Mouse (Mus musculus): ENCODE data around the gene Gjb2.

Gene Gjb2

DNA sequence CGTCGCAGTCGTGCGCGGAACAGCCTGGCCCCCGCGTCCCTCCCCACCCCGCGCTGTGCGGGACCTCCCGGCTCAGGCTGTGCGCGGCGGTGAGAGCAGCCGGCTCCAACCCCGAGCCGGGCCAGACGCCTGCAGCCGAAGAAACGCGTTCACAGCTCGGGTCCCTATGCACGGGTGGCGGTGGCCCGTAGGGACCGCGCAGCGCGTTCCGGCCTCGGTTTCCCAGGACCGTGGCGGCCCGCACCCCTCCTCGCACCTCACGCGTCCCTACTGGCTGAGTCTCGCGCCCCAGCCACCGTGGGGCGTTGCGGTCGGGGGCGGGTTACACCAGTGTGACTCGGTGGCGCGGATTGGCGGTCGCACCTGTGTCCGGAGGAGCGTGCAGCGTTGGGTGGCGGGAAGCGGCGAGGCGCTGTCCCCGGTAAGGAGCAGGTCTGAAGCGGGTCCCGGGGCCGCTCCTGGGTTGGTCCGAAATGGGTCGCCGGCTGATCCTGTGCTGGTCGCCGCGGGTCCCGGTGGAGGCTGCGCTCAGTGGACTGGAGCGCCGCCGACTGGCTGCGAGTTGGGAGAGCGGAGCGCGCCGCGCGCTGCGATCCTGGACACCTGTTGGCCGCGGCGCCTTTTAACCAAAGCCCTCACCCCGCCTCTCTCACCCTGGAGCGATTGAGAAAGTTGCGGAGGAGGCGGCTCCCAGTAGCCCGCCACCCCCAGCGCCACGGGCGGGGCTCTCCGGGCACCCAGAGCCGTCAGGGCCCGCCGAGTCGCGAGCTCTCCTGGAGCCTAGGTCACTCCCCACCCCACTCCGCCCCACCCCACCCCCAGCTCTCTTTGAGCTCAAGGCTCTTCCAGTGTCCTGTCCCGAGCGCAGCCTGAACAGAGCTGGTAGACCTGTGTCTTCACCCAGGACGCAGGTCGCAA lies at the start of gene Gjb2:
Gjb2 (minus strand) TSS at position 597 of the 918 bp plus-strand sequence.
- no peak for DNase-seq

DNA sequence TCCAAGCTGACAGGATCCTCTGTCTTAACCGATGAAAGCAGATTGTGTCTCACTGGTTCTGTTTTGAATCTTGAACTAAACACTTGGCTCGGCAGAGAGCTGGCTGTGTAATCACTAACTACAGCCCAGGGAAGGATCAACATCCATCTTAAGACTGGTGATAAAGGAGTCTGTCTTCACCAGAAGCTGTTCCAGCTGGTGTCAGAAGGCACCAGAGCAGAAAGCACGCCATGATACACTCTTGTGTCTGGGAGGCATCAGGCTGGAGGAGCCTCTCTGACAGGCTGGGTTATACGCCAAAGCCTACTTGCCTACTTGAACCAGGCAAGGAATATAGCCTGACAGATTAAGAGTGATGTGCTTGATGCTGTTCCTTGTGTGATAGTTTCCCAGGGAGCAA lies 41.2 kb upstream of the Gjb2 start:
- DNase-seq = no peak

DNA sequence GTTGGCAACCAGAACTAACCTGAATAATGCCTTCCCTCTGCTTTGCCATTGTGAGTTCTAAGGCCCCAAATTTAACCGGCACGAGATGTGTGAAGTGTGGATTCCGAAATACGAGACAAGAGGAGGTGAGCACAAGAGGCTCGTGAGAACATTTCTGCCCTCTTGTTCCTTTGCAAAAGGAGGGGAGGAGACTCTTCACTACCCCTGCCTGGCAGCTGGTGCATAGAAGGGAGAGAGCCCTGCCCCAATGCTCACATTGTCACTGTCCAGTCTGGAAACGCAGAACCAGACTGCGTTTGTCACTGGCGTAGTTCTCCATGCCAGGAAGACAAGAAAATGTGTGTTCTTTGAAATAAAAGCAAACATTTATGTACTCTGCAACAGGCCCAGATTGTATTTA lies 30.8 kb upstream of the Gjb2 start:
- DNase-seq = no peak

DNA sequence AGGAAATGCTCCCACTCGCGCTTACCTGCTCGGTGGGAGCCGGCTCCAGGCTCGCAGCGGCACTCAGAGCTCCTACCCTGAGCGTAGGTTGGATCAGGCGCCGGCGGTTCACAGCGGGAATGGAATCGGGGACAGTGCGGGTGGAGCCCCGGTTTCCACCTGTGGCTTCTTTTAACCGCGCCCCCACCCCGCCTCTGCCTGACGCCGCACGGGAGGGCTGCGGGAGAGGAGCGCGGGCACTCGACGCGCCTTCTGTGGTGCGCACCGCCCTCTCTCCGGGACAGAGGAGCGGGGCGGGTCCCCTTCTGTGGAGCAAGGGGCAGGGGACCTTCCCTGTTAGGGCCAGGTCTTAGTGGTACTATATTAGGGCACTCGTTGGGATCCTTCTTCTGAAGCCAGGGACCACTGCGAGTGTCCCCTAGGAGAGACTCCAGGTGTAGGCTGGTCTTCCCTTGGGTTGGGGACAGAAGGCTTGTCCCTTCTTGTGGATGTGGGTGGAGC lies 28.7 kb upstream of the Gjb2 start, which contains the start of gene Gjb6:
Gjb6 (minus strand) TSS at position 451 of the 501 bp plus-strand sequence.
- no peak for DNase-seq

DNA sequence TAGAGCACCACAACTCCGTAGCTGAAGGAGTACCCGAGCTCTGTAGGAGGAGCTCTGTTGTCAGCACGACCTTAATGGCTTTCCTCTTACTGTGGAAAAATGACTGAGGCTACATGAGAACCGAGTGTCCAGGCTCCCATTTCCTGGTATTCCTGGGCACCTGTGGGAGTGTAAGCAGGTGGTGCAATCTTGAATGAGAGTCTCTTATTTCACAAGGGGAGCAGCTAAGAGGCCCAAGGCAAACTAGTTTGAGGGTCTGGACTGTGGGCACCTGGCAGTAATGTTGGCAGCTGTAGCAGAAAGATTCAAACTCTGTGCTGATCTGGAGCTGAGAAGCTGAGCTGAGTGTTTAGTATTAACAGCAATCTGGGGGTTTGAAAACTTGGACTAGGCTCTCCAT lies 22.9 kb upstream of the Gjb2 start:
- DNase-seq = no peak

DNA sequence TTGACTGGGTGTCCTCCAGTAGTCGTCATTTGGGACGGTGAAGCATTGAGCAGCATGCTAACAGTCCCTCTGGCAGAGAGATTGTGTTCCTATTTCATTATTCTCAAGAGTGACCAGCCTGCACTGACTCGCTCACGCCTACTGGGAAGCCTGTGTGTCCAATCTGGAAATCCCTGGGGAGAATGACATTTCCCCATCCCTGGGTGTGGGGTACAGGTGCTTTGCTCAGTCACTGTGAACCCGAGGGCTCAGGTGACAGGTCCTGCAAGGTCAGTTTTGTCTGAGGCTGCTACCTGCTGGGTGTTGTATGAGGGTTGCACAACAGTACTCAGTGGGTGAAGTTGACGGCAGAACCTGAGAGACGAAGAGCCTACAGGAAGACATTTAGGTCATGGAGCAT lies 17.8 kb upstream of the Gjb2 start:
- no peak for DNase-seq

DNA sequence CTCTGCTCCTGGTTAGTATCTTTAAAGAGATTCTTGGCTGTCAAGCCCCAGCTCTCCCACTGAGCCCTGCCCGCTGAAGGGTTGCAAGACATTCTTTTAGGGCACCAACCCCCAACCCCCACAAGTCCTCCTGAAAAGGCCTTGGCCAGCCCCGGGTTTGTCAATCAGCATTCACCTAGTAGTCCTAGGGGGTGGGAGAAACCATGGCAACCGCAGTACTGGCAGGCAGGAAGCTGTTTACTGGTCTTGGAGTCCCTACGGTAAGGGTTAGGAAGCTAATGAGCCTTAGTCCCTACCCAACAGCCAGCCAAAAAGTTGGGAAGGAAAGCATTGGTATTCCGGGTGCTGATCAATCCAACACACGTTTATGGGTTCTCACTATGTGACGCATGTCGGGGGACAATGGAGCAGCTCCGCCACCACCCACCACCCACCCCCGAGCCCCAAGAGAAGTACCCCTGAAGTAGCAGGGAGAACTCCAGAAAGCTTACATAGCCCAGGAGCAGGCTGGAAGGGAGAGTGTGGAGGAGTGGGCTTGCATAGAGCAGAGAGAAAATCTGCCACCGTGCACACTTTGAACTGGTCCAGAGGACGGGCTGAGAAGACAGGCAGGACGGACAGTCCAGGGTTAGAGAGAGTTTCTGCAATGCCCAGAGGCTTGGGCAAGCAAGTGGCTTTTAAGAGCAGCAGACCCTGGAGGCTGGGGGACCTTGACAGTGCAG lies 11.5 kb upstream of the Gjb2 start, which contains the start of gene Gm4491:
Gm4491 (minus strand) TSS at position 61 of the 722 bp plus-strand sequence.
- DNase-seq = peak; percentile 45

DNA sequence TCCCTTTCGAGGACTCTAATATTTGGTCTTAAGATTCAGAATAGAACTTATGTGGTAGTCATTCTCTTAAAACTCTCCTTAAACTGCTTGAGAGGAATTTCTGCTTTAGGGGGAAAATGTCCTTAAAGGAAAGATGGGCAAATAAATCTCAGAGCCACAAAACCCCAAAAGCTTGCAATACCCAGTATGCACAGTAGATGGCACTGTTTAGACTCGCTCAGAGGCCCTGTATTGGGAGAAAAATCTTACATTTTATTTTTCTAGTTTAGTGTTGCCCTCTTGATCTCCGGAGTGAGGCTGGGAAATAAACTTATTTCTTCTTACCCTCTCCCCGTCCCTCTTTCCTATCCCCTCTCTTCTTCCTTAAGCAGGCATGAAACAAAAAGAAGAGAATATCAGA lies 4.7 kb upstream of the Gjb2 start:
- DNase-seq = peak; percentile 22

DNA sequence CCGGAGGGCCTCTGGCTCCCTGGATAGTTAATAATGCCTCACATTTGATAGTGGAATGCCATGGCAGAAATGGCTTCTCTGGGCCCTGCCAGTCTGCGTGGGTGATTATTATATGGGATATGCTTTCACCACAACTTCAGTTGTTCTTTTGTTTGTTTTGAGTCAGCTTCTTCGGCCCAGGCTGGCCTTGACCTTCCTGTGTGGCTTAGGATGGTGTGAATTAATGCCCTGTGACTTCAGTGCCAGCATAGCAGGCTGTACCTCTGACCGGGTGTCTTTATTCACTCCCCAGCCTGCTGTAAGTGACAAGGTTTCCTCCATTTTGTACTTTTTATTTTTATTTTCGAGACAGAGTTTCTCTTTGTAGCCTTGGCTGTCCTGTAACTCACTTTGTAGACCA lies 3.4 kb upstream of the Gjb2 start:
- no peak for DNase-seq

DNA sequence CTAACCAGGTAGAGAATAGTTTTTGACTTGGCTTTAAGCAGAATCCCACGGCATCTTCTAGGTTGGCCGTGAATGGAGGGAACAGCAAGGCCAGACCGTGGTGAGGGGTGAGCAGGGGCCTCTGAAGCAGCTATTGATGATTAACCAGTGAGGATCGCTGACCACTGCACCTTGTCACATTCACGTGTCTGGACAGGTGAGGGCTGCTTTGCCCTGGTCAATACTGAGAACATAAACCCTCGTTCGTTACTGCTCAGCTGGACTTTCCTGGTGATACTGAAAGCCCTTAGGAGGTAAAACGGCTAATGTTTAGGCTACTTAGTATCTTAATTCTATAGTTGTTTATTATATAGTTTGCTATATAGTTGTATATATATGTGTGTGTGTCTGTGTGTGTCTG lies 2.6 kb upstream of the Gjb2 start:
- no peak for DNase-seq

DNA sequence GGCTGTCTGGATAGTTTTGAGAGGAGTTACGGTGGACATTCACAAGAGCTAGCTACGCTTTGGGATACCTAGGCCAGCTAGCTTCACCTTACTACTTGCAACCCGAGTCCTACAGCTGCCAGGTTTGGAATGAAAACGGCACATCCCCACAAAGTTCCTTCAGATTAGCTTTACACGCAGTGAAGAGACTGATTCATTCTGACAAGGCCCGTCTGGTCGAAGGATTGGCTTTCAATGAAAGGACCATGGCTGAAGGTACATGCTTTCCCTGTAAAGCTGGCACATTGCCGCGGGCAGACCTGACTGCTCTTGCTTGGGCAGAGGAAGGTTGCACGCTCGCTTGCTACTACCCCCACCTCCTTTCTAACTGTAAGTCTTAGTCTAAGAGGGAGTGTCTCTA lies 1.2 kb upstream of the Gjb2 start:
- DNase-seq = no peak

DNA sequence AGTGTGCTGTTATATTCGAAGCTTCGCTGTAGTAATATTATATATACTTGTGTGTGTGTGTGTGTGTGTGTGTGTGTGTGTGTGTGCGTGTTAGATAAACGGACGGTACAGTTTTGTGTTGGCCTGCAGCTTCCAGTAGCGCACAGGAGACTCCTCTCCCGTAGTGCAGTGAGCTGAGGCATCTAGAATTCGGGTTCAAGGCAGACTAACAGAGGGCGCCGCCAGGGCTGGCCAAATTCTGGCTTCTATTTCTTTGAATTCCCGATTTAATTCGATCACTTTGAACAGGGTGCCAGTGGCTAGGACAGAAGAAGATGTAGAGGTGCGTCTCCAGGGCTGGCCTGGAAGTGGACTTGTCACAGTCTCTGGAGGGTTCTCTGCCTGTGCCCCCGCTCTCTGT lies 609 bp upstream of the Gjb2 start:
- no peak for DNase-seq

DNA sequence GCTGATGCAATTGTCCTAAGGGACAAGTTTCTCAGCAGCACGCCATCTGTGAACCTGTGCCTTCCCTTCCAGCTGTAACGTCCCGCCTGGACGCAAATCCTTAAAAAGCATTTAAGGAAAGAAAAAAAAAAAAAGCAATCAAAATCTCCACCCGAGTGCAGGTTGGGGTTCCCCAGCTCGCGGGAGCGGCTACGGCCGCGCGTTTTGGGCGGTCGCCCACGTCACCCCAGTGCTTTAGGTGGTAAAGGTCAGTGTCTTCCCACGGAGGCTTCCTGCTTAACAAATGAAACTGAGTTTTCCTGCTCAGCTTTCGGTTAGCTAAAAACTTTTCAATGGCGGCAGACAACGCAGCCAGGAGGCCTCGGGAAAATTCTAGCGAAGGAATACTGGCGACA lies 794 bp downstream of the Gjb2 start:
- DNase-seq = no peak

DNA sequence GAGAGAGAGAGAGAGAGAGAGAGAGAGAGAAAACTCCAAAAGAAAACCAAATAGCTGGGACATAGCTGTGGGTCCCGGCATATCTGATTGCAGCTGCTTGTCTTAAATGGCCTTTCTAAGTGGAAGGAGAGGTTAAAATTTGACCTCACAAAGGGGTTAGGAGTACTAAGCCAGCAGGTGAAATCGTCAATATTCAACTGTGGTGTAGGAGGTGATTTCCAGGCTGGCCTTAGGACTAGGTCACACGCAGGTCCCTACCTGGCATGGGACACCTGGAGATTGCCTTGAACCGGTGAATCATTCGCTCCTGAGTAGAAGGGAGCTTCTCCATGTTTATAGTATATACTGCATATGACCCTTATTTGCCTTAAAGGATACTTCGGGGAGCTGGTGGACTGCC lies 1.4 kb downstream of the Gjb2 start:
- no peak for DNase-seq

DNA sequence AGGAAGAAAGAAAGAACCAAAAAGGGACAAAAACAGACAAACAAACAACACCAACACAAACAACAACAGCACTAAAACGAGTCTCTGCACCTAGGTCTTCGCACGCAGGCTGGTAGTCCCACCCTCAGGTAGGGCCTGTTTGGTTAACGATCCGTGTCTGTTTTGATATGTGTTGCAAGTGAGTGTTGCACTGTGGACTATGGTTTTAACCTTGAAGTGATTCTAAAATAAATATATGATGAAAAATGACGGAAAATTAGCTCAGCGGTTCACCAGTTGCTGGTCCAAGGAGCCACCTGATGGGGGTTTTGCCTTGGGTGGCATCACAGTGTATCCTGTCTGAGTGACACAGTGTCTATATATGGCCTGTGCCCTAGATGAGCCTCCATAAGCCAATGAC lies 2.9 kb downstream of the Gjb2 start:
- no peak for DNase-seq

DNA sequence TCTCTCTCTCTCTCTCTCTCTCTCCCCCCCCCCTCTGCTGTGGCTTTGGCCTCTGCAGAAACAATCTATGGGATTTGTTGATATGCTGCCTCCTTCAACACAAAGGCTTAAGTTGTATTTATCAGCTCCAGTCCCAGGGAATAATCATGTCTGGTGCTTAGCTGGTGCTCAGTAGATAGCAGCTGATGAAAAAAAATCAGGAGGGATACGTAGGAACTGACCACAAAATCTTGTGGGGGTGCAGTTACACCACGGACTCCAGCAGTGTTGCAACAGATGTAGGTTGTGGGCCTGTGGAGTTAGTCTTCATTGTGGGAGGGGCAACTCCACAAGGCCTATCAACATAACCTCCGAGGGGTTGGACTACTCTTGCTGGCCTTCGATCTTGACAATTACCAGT lies 8.6 kb downstream of the Gjb2 start:
- DNase-seq = no peak

DNA sequence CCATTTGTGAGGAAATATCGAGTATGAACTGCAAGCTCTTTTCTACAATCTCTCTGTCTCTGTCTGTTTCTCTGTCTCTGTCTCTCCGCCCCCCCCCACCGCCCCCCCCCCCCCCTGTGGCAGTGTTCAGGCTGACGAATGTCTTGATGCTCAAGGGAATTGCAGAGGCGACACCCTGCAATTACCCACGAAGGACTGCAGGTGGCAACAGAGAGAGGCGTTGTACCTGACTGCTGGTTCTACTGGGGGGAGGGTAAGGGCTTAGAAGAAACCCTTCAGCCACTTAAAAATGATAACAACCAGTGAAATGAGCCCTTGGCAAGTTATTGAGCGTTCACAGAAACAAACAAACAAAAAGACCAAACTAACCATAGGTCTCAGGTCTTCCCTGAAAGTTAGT lies 11.5 kb downstream of the Gjb2 start:
- peak; percentile 21 for DNase-seq

DNA sequence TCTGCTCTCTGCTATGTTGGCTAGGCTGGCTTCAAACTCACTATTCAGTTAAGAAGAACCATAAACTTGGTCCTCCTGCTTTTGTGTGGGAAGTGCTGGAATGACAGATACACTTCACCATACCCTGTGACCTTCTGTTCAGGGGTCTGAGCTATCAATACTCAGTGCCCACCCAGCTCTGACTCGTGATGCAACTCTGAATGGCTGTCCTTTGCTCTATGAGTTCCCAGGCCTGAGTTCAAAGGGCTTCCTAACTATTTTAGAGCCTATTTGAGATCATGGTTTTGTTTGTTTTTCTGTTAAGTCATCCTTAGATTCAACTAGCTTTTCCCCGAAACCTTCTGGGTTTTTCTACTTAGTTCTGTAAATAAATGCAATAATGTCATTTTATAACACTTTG lies 14.5 kb downstream of the Gjb2 start:
- no peak for DNase-seq

DNA sequence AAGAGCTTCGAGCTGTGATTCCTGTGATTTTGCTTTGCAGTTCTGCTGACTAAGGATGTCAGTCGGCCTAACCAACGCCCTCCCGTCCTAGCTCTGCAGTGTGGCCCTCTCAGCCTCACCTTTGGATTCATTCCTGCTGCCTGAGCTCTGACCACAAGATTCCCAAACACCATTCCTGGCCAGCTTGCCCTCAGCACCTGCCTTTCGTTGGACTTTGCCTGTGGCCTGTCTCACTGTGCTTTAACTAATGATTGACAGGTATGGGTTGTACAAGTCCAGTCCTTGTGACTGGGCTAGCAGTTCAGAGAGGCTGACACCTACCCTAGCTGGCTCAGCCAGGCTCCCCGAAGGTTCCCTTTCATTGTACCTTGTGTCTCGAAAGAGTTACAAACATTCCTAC lies 15.4 kb downstream of the Gjb2 start:
- DNase-seq = no peak

DNA sequence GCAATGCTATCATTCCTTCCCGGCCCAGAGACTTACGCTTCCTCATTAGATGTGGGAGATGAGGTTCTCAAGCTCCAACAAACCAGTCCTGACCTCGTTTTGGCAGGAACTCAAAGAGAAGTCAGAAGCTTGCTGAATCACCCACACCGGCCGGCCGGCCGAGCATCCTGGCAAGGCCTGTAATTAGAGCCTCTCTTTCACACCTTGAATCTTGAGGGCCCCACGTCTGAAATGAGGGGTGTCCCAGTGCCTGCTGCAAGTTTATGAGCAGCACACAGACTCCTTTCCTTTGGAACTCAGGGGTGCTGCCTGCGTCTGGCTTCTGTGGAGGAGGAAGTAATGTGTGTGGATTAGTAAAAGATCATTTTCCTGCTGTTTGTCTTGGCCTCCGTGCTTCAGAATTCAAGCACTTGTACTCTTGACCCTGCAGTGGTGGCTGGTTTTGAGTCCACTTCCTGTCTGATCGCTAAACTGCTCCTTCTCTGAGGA lies 20.3 kb downstream of the Gjb2 start:
- no peak for DNase-seq

DNA sequence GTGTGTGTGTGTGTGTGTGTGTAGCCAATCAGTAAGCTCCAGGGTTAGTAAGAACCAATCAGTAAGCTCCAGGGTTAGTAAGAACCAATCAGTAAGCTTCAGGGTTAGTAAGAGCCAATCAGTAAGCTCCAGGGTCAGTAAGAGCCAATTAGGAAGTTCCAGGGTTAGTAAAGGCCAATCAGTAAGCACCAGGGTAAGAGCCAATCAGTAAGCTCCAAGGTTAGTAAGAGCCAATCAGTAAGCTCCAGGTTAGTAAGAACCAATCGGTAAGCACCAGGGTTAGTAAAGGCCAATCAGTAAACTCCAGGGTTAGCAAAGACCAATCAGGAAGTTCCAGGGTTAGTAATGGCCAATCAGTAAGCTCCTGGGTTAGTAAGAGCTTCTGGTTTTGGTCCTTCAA lies 21.6 kb downstream of the Gjb2 start:
- no peak for DNase-seq

DNA sequence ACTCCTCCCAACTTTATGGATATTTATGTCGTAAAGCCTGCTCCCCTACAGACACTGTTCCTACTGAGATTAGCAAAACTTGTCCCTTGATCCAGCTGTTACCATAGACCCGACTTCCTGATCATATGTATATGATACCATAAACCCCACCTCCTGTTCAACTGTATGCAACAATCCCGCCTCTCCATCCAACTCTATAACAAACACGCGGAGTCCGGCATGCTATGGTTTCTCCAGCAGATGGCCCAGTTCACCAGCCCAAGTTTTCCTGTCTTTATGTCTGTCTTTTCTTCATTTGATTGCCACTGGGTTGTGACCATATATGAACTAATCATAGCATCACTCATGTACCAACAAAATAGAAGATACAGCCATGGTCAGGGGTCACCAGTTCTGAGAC lies 29.0 kb downstream of the Gjb2 start:
- DNase-seq = no peak

DNA sequence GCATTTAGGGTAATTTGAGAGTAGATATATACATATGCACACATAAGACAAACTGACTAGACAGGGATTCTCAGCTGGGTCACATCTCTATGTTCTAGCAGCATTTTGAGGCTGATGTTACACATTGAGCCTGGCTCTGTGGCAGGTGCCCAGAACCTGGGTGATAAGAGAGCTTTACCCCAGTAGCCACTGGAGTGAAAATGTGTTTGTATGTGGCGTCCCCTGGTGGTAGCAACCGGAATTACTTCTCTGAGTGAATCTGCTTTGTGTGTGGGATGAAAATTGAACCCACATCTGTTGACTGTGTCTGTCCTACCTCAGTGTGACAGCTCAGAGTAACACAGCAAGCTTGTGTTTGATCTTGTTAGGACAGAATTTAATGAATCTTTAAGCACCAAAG lies 34.6 kb downstream of the Gjb2 start:
- peak; percentile 30 for DNase-seq

DNA sequence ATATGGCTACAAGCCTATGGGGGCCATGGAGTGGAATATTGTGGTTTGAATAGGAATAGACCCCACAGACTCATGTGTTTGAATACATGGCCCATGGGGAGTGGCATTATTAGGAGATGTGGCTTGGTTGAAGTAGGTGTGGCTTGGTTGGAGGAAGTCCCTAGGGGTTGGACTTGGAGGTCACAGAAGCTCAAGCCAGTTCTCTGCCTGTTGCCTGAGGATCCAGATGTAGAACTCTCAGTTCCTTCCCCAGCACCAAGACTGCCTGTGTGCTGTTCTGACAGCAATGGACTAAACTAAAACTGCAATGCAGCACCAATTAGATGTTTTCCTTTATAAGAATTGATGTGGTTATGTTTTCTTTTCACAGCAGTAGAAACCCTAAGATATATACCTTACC lies 38.4 kb downstream of the Gjb2 start:
- no peak for DNase-seq

Data from cerebellum, adult 9-10 months (tissue).